Mouse (Mus musculus) liver, adult (tissue): ENCODE data around the gene Lurap1l.
A peak's percentile ranks its signal among the peaks of the same experiment; 100 is the strongest.

Experiments
- GATA4 ChIP-seq: IDR thresholded peaks from 2 replicates; pipeline ENCODE4 v1.6.1; 2014; ENCODE audit warnings: mild to moderate bottlenecking, low read length; ENCODE audit not compliant: insufficient replicate concordance

Lurap1l gene

GRCm38 (mm10) chr4:80910481-80910870, at the start of gene Lurap1l:
TSS of gene Lurap1l (plus strand) at chr4:80910646.
- no peak for TF ChIP-seq GATA4

- no peak for TF ChIP-seq GATA4
Measured at GRCm38 (mm10) chr4:80862962-80863361, 47.5 kb upstream of the Lurap1l start.

GRCm38 (mm10) chr4:80863906-80864305, 46.5 kb upstream of the Lurap1l start:
- no peak for TF ChIP-seq GATA4

GRCm38 (mm10) chr4:80864511-80864922, 45.9 kb upstream of the Lurap1l start:
- no peak for TF ChIP-seq GATA4

- no peak for TF ChIP-seq GATA4
Measured at GRCm38 (mm10) chr4:80866065-80866464, 44.4 kb upstream of the Lurap1l start.

- no peak for TF ChIP-seq GATA4
Measured at GRCm38 (mm10) chr4:80869598-80869997, 40.8 kb upstream of the Lurap1l start.

GRCm38 (mm10) chr4:80872847-80873644, 37.4 kb upstream of the Lurap1l start:
- peak; percentile 65; the same call in 1 of the 2 replicates for TF ChIP-seq GATA4

GRCm38 (mm10) chr4:80874121-80874859, 36.2 kb upstream of the Lurap1l start:
- TF ChIP-seq GATA4 = peak; percentile 54

- TF ChIP-seq GATA4 = no peak
Measured at GRCm38 (mm10) chr4:80875055-80875454, 35.4 kb upstream of the Lurap1l start.

GRCm38 (mm10) chr4:80881996-80882599, 28.3 kb upstream of the Lurap1l start:
- no peak for TF ChIP-seq GATA4

- TF ChIP-seq GATA4 = no peak
Measured at GRCm38 (mm10) chr4:80886631-80887030, 23.8 kb upstream of the Lurap1l start.

- TF ChIP-seq GATA4 = no peak
Measured at GRCm38 (mm10) chr4:80891004-80891403, 19.4 kb upstream of the Lurap1l start.

- no peak for TF ChIP-seq GATA4
Measured at GRCm38 (mm10) chr4:80895278-80895894, 15.1 kb upstream of the Lurap1l start.

- no peak for TF ChIP-seq GATA4
Measured at GRCm38 (mm10) chr4:80906726-80907125, 3.7 kb upstream of the Lurap1l start.

GRCm38 (mm10) chr4:80907973-80908372, 2.5 kb upstream of the Lurap1l start:
- TF ChIP-seq GATA4 = no peak
